Mouse (Mus musculus): ENCODE results near the gene Olfr429.
"Not testable (repeated sequence)": the region's sequence is repeated elsewhere in the genome, so short reads cannot be mapped to it uniquely, and the experiment has no call there.

The Olfr429 gene

GRCm38 (mm10) chr1:174084031-174084430 lies at the start of gene Olfr429:
TSS of gene Olfr429 (plus strand) at chr1:174084331.
- DNase-seq: no peak

GRCm38 (mm10) chr1:174035841-174036240 lies 48.3 kb upstream of the Olfr429 start:
- DNase-seq: no peak

GRCm38 (mm10) chr1:174038480-174038879 lies 45.7 kb upstream of the Olfr429 start:
- no peak for DNase-seq

GRCm38 (mm10) chr1:174040523-174041177 lies 43.5 kb upstream of the Olfr429 start, which contains the start of gene Olfr433:
TSS of gene Olfr433 (plus strand) at chr1:174040705.
- DNase-seq: no peak

- DNase-seq: not testable (repeated sequence)
Observed at GRCm38 (mm10) chr1:174042091-174042884, 41.8 kb upstream of the Olfr429 start.

GRCm38 (mm10) chr1:174044431-174044830 lies 39.7 kb upstream of the Olfr429 start:
- DNase-seq: no peak

GRCm38 (mm10) chr1:174048227-174048626 lies 35.9 kb upstream of the Olfr429 start:
- DNase-seq: not testable (repeated sequence)

- DNase-seq: no peak
Observed at GRCm38 (mm10) chr1:174048893-174049292, 35.2 kb upstream of the Olfr429 start, which contains the start of gene Olfr432. TSS of gene Olfr432 (plus strand) at chr1:174049205.

GRCm38 (mm10) chr1:174049357-174049756 lies 34.8 kb upstream of the Olfr429 start:
- not testable (repeated sequence) for DNase-seq

- no peak for DNase-seq
Observed at GRCm38 (mm10) chr1:174050532-174050931, 33.6 kb upstream of the Olfr429 start.

- no peak for DNase-seq
Observed at GRCm38 (mm10) chr1:174051515-174051914, 32.6 kb upstream of the Olfr429 start.

- DNase-seq: no peak
Observed at GRCm38 (mm10) chr1:174051931-174052536, 32.1 kb upstream of the Olfr429 start.

GRCm38 (mm10) chr1:174052981-174053380 lies 31.1 kb upstream of the Olfr429 start:
- no peak for DNase-seq

GRCm38 (mm10) chr1:174055248-174055647 lies 28.9 kb upstream of the Olfr429 start:
- no peak for DNase-seq

GRCm38 (mm10) chr1:174066305-174066704 lies 17.8 kb upstream of the Olfr429 start, which contains the start of gene Olfr430:
TSS of gene Olfr430 (plus strand) at chr1:174066605.
- no peak for DNase-seq

GRCm38 (mm10) chr1:174096591-174096990 lies 12.5 kb downstream of the Olfr429 start, which contains the start of gene Olfr427:
TSS of gene Olfr427 (plus strand) at chr1:174096891.
- DNase-seq: no peak

- DNase-seq: peak; percentile 5
Observed at GRCm38 (mm10) chr1:174103735-174104134, 19.6 kb downstream of the Olfr429 start.

- DNase-seq: no peak
Observed at GRCm38 (mm10) chr1:174121062-174121461, 36.9 kb downstream of the Olfr429 start, which contains the start of gene Olfr231. TSS of gene Olfr231 (minus strand) at chr1:174121162.

GRCm38 (mm10) chr1:174131217-174131616 lies 47.1 kb downstream of the Olfr429 start, which contains the start of gene Olfr424:
TSS of gene Olfr424 (plus strand) at chr1:174131517.
- no peak for DNase-seq

- no peak for DNase-seq
Observed at GRCm38 (mm10) chr1:174131999-174132398, 47.9 kb downstream of the Olfr429 start.
